Mouse (Mus musculus) kidney, postnatal 25 days (tissue): Measurements from ENCODE around the gene Map4k1.
"Not testable (repeated sequence)": the region's sequence is repeated elsewhere in the genome, so short reads cannot be mapped to it uniquely, and the experiment has no call there.

Source experiments
- DNase-seq, 2 experiments: peaks; one replicate each; pipeline ENCODE4 v3.0.0; 2021; ENCODE audit warnings: mixed read lengths in 2 of 2

Gene Map4k1

GRCm38 (mm10) chr7:28956270-28956669 is 25.6 kb upstream of the Map4k1 start:
- no peak for DNase-seq

DNA sequence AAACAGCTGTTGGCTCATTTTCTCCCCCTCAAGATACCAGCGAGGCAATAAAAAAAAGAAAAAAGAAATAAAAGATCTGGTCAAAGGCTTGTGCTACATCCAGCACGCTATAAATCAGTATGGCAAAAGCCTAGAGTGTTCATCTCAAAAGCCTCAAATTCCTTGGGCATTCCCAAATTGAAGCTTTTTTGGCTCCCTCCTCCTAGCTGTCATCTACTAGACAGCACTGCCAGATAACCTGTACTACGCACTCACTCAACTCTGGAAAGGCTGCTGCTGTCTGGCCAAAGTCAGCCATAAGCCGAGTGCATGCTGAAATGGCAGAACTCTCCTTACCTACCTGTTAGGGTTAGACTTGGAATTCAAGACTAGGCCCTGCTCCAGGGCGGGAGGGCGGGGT is 24.6 kb upstream of the Map4k1 start:
- peak in 1 of 2 experiments; percentile 60 for DNase-seq

GRCm38 (mm10) chr7:28957997-28958725 is 23.7 kb upstream of the Map4k1 start:
- peak in 1 of 2 experiments; percentile 52 for DNase-seq

DNA sequence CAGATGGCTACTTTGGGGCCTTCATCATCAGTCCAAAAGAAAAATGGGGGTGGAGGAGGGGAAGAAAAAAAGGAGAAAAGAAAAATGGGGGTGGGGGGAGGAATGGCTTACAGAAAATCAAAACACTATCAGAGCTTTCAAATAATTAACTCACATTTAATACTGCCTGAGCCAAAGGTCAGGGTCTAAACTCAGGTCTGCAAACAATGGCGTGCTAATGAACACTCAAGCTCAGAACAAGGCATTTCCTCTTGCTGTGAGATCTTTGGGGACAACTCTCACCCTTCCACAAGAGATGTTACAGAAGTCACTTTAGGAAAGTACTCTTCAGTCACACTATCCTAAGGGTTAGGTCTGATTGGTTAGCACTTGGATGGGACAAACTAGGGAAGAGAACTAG is 23.1 kb upstream of the Map4k1 start:
- DNase-seq: no peak

DNA sequence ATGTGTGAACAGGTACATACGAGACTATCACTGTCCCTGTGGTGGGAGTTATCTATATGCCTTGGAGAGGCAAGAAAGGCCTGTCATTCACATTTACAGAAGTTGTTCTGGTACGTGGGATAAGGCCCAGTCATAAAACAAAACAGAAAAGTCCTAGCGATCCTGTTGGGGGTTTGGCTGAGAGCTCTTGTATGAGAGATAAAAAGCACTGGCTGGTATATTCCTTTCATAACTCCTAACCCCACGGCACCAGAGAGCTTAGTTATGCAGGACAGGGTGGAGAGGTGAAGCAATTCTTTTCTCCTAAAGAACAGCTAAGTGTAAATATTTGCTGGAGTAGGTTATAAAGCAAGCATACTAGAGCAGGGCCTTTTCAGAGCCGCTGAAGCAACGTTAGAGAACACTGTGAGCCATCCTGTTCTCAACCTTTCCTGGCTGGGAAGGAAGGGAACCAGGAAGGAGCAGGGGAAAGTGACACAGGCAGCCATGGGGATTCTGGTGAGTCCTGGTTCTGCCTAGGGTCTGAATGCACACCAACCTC is 22.3 kb upstream of the Map4k1 start:
- DNase-seq: peak; percentile 19 to 53

- DNase-seq: peak; percentile 32 to 70
Measured at GRCm38 (mm10) chr7:28960354-28961046, 21.4 kb upstream of the Map4k1 start.

- DNase-seq: no peak
Measured at GRCm38 (mm10) chr7:28961584-28961926, 20.3 kb upstream of the Map4k1 start.

GRCm38 (mm10) chr7:28961927-28962670 is 19.8 kb upstream of the Map4k1 start, which contains the start of gene Actn4:
Gene Actn4, minus strand, starts transcription at chr7:28962340.
- DNase-seq: peak; percentile 99 to 100

- DNase-seq: no peak
Measured at GRCm38 (mm10) chr7:28963399-28963923, 18.4 kb upstream of the Map4k1 start.

DNA sequence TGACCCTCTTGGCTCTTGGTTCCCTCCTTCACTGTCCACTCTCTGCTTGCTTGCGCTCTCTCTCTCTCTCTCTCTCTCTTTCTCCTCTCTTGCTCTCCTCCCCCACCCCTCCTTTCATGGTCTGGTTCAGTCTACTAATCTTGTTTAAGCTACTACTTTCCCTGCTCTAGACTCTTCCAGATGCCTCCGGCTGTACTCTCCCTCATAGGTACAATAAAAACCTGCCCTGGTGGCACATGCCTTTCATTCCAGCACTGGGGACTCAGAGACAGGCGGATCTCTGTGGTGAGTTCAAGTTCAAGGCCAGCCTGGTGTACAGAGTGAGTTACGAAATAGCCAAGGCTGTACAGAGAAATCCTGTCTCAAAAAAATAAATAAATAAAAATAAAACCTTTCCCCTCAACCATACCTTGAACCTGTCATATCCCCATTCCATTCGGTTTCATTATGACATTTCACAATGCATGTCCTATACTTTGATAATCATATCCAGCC is 16.5 kb upstream of the Map4k1 start:
- DNase-seq: no peak

DNA sequence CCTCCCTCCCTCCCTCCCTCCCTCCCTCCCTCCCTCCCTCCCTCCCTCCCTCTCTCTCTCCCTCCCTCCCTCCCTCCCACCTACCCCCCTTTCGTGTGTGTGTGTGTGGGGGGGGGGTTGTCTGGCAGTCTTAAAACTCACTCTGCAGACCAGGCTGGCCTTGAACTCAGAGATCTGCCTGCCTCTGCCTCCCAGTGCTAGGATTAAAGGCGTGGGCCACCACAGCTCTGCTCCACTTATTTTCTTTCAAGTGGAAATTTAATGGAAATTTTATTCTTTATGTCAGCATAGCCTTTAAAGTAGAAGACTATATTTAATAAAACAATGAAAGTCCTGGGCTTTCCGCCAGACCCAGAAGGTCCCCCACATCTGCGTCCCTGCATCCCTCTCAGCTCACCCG is 15.7 kb upstream of the Map4k1 start:
- DNase-seq: no peak

DNA sequence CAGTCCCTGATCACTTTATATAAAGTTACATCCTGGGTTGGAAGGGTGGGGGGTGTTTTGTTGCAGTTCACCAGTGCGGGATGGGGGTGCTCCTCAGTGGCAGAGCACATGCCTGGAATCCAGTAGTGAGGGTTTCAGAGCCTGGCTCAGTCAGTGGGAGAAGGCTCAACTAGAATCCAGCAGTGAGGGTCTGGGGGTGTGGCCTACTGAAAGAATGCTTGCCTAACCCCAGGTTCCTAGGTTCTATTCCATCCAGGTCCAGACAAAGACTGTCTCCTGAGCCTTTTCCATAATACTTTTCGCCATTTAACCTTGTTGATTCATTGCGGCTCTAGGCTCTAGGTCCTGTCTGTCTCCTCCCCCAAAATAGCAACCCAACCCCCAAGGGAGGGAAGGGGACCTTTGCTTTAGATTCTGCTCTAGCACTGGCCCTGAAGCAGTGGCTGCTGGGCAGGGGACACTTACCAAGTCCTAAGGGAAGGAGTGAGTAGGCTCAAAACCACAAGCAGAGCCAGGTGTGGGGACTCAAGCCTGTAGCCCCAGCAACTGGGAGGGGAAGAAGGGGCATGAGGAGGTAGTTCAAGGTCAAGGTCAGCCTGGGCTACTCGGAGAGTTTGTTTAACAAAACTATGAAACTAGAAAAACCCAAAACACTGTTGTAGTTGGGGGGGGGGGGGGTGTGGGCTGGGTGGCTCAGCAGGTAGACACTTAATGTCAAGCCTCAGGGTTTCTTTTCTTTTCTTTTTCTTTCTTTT is 14.9 kb upstream of the Map4k1 start:
- DNase-seq: peak in 1 of 2 experiments; percentile 42

DNA sequence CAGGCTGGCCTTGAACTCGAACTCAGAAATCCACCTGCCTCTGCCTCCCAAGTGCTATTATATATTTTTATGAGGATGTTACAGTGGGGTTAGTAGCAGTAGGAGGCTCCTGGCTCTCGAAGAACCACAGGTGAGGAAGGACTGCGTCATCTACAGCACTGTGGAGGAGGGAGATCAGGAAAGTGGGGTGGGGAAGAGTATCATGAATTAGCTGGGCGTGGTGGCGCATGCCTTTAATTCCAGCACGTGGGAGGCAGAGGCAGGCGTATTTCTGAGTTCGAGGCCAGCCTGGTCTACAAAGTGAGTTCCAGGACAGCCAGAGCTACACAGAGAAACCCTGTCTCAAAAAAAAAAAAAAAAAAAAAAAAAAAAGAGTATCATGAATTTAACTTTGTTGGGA is 13.7 kb upstream of the Map4k1 start:
- DNase-seq: not testable (repeated sequence)

DNA sequence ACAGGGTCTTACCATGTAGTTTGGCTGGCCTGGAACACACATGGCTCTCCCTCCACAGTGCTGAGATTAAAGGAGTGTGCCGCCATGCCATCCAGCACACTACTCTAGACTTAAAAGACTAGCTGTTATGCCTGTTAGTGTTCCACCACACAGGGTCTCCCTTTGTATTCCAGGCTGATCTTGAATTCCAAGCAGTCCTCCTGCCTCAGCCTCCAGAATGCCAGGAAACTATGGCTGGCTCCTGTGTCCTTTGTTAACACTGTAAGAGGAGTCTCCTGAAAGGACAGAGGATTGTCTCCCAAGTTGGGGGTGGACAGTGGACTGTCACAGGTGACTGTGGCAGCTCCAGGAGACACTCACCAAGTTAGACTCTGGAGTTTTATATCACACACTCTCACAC is 12.6 kb upstream of the Map4k1 start:
- DNase-seq: no peak

- DNase-seq: peak; percentile 39 to 76
Measured at GRCm38 (mm10) chr7:28969672-28970394, 12.0 kb upstream of the Map4k1 start.

GRCm38 (mm10) chr7:28971029-28971428 is 10.8 kb upstream of the Map4k1 start:
- DNase-seq: no peak

DNA sequence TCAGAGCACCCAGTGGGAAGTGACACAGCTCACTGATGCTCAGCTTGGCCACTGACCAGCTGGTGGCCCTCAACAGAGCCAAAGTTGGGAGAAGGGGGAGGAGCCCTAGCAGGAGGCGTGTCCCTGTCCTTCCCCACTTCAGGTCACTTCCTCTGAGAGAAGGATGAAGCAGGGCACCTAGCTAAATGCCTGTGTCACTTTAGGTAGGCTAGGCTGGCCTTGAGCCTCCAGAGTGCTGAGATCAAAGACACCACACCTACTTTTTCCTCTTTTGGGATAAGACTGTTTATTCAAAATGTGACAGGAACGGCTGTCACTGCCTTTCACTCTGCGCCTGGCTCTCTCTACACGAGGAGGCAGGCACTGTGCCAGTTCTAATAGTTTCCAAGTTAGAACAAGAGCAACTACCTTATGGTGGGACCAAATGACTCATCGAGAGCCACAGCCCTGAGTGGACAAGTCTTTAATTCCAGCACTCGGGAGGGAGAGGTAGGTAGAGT is 10.0 kb upstream of the Map4k1 start:
- peak; percentile 56 to 78 for DNase-seq

DNA sequence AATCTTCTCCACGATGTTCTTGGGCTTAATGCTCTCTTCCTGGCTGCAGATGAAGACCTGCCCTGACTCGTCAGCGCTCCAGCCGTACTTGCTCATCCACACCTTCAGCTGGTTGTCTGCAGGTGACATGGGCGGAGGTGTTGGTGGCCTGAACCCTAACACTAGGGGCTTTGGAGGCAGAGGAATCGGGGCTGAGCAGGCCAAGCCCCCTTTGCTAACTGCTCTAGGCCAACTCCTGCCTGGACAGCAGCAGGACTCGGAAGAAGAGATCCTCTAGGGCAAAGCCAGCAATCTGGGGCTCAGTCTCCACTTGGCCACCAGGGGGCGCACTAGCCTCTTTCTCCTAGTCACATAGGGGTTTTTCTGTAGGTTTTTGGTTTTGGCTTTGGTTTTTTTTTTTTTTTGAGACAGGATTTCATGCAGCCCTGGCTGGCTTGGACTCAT is 9.3 kb upstream of the Map4k1 start:
- peak; percentile 84 to 90 for DNase-seq

GRCm38 (mm10) chr7:28973025-28973424 is 8.8 kb upstream of the Map4k1 start:
- peak in 1 of 2 experiments; percentile 44 for DNase-seq

DNA sequence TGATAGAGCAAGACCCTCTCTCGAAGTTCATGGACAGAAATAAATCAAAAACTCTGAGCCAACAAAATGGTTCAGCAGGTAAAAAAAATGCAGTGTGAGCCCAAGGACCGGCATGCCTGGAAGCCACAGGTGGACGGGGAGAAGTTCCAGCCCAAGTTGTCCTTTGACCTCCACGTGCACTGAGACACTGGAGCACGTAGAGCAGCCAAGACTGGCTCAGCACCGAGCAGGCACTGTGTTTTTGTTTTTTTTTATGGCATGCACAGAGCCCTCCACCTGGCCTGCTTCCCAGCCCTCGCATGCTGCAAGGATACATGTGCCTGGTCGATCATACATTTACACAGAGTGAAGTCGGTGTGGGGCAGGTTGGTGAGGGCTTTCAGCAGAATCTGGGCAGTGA is 4.3 kb upstream of the Map4k1 start:
- DNase-seq: peak; percentile 81 to 89
